Mouse (Mus musculus) G1E (cell line): ENCODE measurements around the gene Ube2i. TPM values are rescaled to one million over a fixed set of nuclear protein-coding genes. Genes with fewer than 3 reads are reported as not detected.
"Not testable (repeated sequence)": the region's sequence is repeated elsewhere in the genome, so short reads cannot be mapped to it uniquely, and the experiment has no call there.

Experiments used
- ATAC-seq: 2 replicates; pipeline ENCODE4 v1.8.0; 2016; ENCODE audit warnings: mild to moderate bottlenecking; ENCODE audit not compliant: insufficient number of reproducible peaks, poor library complexity, low FRiP score, severe bottlenecking; ENCODE audit errors: extremely low read depth
- DNase-seq: peaks from one replicate; pipeline ENCODE4 v3.0.0; 2012; ENCODE audit warnings: low spot score
- H3K27me3 ChIP-seq: 2 replicates; pipeline ENCODE4 v1.6.1; 2012; ENCODE audit warnings: mild to moderate bottlenecking, low read length, inconsistent platforms; ENCODE audit not compliant: insufficient read depth
- H3K36me3 ChIP-seq: replicated peaks from 2 replicates; pipeline ENCODE3; 2012; ENCODE audit warnings: mild to moderate bottlenecking, inconsistent platforms
- H3K4me1 ChIP-seq: 2 replicates; pipeline ENCODE4 v1.6.1; 2012; ENCODE audit warnings: low read depth, low read length, inconsistent platforms, mixed read lengths; ENCODE audit not compliant: insufficient read depth
- H3K4me3 ChIP-seq: 2 replicates; pipeline ENCODE4 v1.5.1; 2012; ENCODE audit warnings: low read depth, mild to moderate bottlenecking, inconsistent platforms, low read length, moderate library complexity, mixed read lengths
- H3K9me3 ChIP-seq: replicated peaks from 2 replicates; pipeline ENCODE4 v1.6.1; 2012; ENCODE audit warnings: inconsistent platforms
- CTCF ChIP-seq: IDR thresholded peaks from 2 replicates; pipeline ENCODE4 v1.5.1; 2012; ENCODE audit warnings: low read depth, low read length, inconsistent platforms, mixed read lengths
- GATA1 ChIP-seq: IDR thresholded peaks from 2 replicates; pipeline ENCODE4 v1.6.1; 2012; ENCODE audit warnings: borderline replicate concordance, low read length, inconsistent platforms, mixed read lengths
- GATA2 ChIP-seq: IDR thresholded peaks from 2 replicates; pipeline ENCODE4 v1.6.1; 2012; ENCODE audit warnings: low read depth, low read length, inconsistent platforms, borderline replicate concordance
- POLR2AphosphoS5 ChIP-seq: IDR thresholded peaks from 2 replicates; pipeline ENCODE4 v1.6.1; 2012; ENCODE audit warnings: low read depth, low read length, inconsistent platforms; ENCODE audit not compliant: insufficient replicate concordance
- TAL1 ChIP-seq: conservative IDR thresholded peaks from 2 replicates; pipeline ENCODE4 v1.6.1; 2012; ENCODE audit warnings: low read depth, low read length, inconsistent platforms, mixed read lengths
- polyA plus RNA-seq: library from polyadenylated mRNA; stranded (reverse); fragments of >175 nt; gene quantifications from 2 replicates; pipeline ENCODE4 v1.2.3, GENCODE M21; 2012
- total RNA-seq, 2 experiments: library from RNA; stranded (forward) in 1 of 2; stranded (reverse) in 1 of 2; fragments of 200-1000 nt in 1 of 2; fragments of >200 nt in 1 of 2; fragmentation: Nextera tagmentation in 1 of 2; gene quantifications; 2 replicates each; pipeline ENCODE4 v1.2.3; 2014 to 2017

Gene Ube2i
- total and polyA plus RNA-seq, 3 experiments: 421 to 516 (median 440) TPM

GRCm38 (mm10) chr17:25227991-25228390, 46.4 kb downstream of the Ube2i start:
- no peak for ATAC-seq
- TF ChIP-seq CTCF (no peak), TAL1 (no peak), POLR2AphosphoS5 (no peak), GATA2 (no peak), GATA1 (no peak)
- H3K4me3 ChIP-seq: no peak overlapping the region
- H3K4me1 ChIP-seq: peaks cover 60% of the 10 kb centered on the region
- H3K27me3 ChIP-seq: no peaks in the 10 kb centered on the region
- no peak for DNase-seq
- H3K9me3 ChIP-seq: no peaks in the 10 kb centered on the region
- peaks cover 82% of the 10 kb centered on the region for H3K36me3 ChIP-seq

GRCm38 (mm10) chr17:25225659-25226058, 48.8 kb downstream of the Ube2i start:
- Histone ChIP-seq H3K9me3 (no peaks in the 10 kb centered on the region), H3K36me3 (peaks cover 81% of the 10 kb centered on the region), H3K4me1 (peaks cover 78% of the 10 kb centered on the region), H3K27me3 (no peaks in the 10 kb centered on the region), H3K4me3 (peak overlapping the region; percentile 48; the same call in 1 of the 2 replicates)
- DNase-seq (peak; percentile 53), ATAC-seq (no peak)
- TF ChIP-seq GATA2: no peak
- peak; percentile 80 for TF ChIP-seq TAL1

- Histone ChIP-seq H3K4me3 (peak overlapping the region; percentile 73; the same call in 1 of the 2 replicates), H3K27me3 (no peaks in the 10 kb centered on the region), H3K9me3 (no peaks in the 10 kb centered on the region), H3K36me3 (peaks cover 81% of the 10 kb centered on the region), H3K4me1 (peaks cover 83% of the 10 kb centered on the region)
- ATAC-seq: no peak
- no peak for DNase-seq
- TF ChIP-seq CTCF (no peak), GATA2 (no peak), GATA1 (no peak), POLR2AphosphoS5 (no peak), TAL1 (no peak)
These were observed 49.7 kb downstream of the Ube2i start for GRCm38 (mm10) chr17:25224586-25225222.

GRCm38 (mm10) chr17:25222951-25223601, 51.3 kb downstream of the Ube2i start:
- Histone ChIP-seq H3K36me3 (peaks cover 81% of the 10 kb centered on the region), H3K9me3 (no peaks in the 10 kb centered on the region), H3K27me3 (no peaks in the 10 kb centered on the region), H3K4me3 (peak overlapping the region; percentile 73), H3K4me1 (peaks cover 85% of the 10 kb centered on the region)
- peak; percentile 38 for DNase-seq
- TF ChIP-seq CTCF (no peak), POLR2AphosphoS5 (no peak), TAL1 (no peak), GATA2 (no peak), GATA1 (no peak)
- ATAC-seq: peak; percentile 10; the same call in 1 of the 2 replicates

- H3K9me3 ChIP-seq, H3K27me3 ChIP-seq, DNase-seq: not testable (repeated sequence)
- Histone ChIP-seq H3K4me3 (peak overlapping the region; percentile 73), H3K4me1 (peaks cover 85% of the 10 kb centered on the region), H3K36me3 (peaks cover 81% of the 10 kb centered on the region)
- peak; percentile 50 for ATAC-seq
These were observed 51.9 kb downstream of the Ube2i start for GRCm38 (mm10) chr17:25222504-25222940.

- Histone ChIP-seq H3K4me1 (peaks cover 81% of the 10 kb centered on the region), H3K36me3 (peaks cover 79% of the 10 kb centered on the region), H3K4me3 (peak overlapping the region; percentile 67), H3K9me3 (no peaks in the 10 kb centered on the region), H3K27me3 (no peaks in the 10 kb centered on the region)
- peak; percentile 81 for DNase-seq
- TF ChIP-seq GATA1: no peak
- TF ChIP-seq CTCF: no peak
- no peak for TF ChIP-seq GATA2
- no peak for TF ChIP-seq POLR2AphosphoS5
- no peak for TF ChIP-seq TAL1
- ATAC-seq: peak; percentile 55
These were observed 52.5 kb downstream of the Ube2i start for GRCm38 (mm10) chr17:25221821-25222503.
